Mouse (Mus musculus): ENCODE measurements around the gene Mbd4.
"Not testable (repeated sequence)": the region's sequence is repeated elsewhere in the genome, so short reads cannot be mapped to it uniquely, and the experiment has no call there.

Mbd4 gene

GRCm38 (mm10) chr6:115853091-115853813 lies at the start of gene Mbd4, which contains the start of gene Ift122:
Gene Mbd4, minus strand, starts transcription at chr6:115853371.
Gene Ift122, plus strand, starts transcription at chr6:115853470.
- peak; percentile 99 for DNase-seq (ENCODE audit: low spot score)

GRCm38 (mm10) chr6:115902545-115902944 lies 49.4 kb upstream of the Mbd4 start:
- no peak for DNase-seq (ENCODE audit: low spot score)

DNA sequence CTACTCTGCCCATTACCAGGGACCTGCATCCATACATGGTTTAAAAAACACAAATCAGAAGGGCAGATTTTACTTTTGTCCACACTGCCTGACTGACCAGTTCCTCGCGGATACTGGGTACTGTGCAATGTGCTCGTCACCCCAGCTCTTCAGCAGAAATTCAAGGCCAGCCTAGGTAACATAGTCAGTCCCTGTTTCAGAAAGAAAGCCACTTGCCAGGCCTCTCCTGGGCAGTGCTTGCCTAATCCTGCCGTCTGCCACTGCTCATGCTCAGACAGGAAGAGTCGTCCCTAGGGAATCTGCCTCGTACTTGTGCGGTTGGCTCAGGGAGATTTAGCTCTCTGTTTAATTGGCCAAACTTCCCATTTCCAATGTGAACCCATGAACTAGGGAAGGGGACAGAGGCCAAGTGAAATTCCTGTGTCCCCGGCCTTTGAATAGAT lies 48.3 kb upstream of the Mbd4 start:
- DNase-seq (ENCODE audit: low spot score): peak; percentile 41

DNA sequence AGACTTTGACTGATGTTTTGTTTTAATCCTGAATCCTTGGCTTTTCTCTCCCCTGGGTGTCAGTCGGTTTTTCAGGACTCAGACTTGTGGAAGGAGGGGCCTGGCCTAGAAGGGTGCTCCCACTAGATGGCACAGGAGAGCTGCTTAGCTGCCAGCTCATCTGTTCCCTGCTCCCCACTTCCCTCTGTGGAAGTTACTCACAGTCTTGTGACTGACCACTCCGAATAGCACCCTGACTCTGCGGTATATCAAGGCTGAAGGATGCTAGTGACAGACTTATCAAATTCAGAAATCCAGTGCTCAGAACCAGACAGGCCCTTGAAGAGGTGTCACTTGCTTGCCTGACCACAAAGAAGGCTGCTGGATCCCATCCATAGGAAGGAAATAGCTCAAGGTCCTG lies 47.9 kb upstream of the Mbd4 start:
- peak; percentile 82 for DNase-seq (ENCODE audit: low spot score)

- DNase-seq (ENCODE audit: low spot score): no peak
Observed at GRCm38 (mm10) chr6:115897926-115898520, 44.9 kb upstream of the Mbd4 start.

DNA sequence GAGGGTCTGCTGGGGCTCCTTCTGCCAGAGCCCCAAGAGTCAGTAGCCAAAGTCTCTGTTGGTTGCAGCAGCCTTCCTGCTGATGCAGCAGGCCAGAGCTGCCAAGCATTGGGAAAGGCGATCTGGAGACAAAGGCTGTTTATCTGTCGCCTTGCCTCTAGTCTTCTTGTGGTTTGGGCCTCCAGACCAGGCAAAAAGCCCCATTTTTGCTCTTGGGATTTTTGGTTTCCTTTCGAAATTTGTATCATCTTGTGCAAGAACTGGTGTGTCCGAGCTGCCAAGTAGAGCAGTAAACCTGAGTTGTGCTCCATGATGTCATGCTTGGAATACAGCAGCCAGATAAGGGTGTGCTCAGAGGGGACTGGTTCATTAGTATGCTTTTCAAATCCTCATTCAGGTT lies 43.9 kb upstream of the Mbd4 start:
- no peak for DNase-seq (ENCODE audit: low spot score)

GRCm38 (mm10) chr6:115896346-115896745 lies 43.2 kb upstream of the Mbd4 start:
- DNase-seq (ENCODE audit: low spot score): no peak

GRCm38 (mm10) chr6:115892363-115892762 lies 39.2 kb upstream of the Mbd4 start:
- no peak for DNase-seq (ENCODE audit: low spot score)

GRCm38 (mm10) chr6:115891497-115892061 lies 38.4 kb upstream of the Mbd4 start:
- no peak for DNase-seq (ENCODE audit: low spot score)

DNA sequence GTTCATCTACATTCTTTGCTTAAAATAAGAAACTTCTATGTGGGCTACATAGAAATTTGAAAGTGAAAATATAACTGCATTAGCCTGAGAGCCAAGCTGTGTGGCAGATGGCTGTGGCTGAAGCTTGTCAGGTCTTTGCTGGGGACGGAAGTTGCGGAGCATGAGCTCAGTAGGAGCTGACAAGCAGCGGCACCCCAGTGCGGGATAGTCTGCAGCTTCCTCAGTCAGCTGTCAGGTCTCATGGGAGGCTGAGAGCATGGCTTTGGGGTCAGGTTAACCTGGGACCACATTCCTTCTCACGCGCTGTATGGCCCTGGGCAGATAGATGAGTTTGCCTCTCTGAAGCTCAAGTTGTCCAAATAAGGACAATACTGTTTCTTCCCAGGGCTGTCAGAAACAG lies 37.9 kb upstream of the Mbd4 start:
- DNase-seq (ENCODE audit: low spot score): peak; percentile 21

GRCm38 (mm10) chr6:115890601-115891000 lies 37.4 kb upstream of the Mbd4 start:
- no peak for DNase-seq (ENCODE audit: low spot score)

DNA sequence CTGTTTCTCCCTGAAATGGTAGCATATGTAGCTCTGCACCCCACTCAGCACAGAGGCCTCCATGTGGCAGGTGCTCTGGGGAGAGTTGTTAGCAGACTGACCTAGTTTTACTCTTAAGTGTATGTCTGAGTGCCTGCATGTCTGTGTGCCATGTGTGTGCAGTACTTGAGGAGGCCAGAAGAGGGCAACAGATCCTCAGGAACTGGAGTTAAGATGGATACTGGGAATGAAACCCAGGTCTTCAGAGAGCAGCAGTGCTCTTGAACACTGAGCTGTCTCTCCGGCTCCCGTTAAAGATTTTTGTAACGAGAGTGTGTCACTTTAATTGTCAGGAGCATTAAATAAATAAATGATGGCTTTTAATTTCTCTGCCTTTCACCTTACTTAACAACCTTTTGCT lies 35.1 kb upstream of the Mbd4 start:
- DNase-seq (ENCODE audit: low spot score): peak; percentile 38

DNA sequence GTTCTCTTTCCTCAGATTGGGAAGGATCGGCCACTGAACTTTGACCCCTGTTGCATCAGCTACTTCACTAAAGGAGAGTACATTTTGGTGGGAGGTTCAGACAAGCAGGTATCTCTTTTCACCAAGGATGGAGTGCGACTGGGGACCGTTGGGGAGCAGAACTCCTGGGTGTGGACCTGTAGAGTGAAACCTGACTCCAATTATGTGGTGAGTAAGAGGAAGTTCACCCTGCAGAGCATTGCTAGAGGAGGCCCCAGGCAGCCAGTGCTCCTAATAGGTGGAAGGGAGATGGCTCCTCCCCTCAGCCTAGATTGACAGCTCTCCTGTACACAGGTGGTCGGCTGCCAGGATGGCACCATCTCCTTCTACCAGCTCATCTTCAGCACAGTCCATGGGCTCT lies 33.7 kb upstream of the Mbd4 start:
- DNase-seq (ENCODE audit: low spot score): no peak

GRCm38 (mm10) chr6:115884018-115884417 lies 30.8 kb upstream of the Mbd4 start:
- DNase-seq (ENCODE audit: low spot score): no peak

GRCm38 (mm10) chr6:115880751-115881150 lies 27.6 kb upstream of the Mbd4 start:
- no peak for DNase-seq (ENCODE audit: low spot score)

DNA sequence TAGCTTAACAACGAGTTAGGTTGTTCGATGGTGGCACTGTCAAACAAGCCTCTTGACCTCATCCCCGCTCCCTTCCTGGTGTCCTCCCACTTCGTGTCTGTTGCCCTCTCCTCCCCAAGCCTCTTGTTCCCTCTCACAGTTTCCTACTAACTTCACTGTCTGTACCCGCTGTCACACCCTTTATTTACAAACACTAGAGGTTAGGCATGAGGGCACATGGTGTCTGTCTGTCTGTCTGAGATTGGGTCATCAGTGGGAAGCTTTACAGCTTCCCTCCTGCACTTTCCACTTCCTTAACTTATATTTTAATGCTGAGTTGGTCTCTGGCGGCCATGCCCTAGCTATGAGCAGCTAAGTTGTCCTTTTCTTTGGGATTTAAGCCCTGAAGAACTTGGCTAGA lies 26.6 kb upstream of the Mbd4 start:
- DNase-seq (ENCODE audit: low spot score): no peak

DNA sequence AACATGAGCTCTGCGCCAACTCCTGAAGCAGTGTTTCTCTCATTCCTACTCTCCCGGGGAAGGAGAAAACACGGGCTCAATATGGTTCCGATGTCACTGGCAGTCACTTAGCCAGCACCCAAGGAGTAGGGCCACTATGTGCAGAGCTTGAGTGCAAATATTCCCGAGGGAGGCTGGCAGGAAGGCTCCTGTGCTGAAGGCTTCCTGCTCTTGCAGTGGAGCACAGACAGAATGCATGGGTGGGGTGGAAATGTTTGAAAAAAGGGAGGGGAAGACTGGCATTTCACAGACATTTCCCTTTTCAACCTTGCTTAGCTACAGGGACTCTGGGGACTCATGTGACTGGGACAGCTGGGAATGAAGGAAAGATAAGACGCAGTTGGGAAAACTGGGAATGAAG lies 25.5 kb upstream of the Mbd4 start:
- DNase-seq (ENCODE audit: low spot score): no peak

DNA sequence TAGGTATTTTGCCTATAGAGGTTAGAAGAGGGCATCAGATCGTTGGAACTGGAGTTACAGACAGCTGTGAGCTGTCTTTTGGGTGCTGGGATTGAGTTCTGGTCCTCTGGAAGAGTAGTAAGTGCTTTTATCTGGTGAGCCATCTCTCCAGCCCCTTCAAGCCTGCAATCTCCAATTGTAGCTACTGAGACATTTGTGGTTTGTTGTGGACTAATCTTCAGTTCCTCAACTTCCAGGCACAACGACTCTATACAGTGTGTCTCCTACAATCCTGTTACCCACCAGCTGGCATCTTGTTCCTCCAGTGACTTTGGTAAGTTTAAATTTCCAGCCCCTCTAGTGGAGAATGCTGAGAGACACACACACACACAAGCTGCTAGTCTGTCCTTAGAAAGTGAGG lies 24.1 kb upstream of the Mbd4 start:
- DNase-seq (ENCODE audit: low spot score): no peak

GRCm38 (mm10) chr6:115871318-115871717 lies 18.1 kb upstream of the Mbd4 start:
- not testable (repeated sequence) for DNase-seq (ENCODE audit: low spot score)

DNA sequence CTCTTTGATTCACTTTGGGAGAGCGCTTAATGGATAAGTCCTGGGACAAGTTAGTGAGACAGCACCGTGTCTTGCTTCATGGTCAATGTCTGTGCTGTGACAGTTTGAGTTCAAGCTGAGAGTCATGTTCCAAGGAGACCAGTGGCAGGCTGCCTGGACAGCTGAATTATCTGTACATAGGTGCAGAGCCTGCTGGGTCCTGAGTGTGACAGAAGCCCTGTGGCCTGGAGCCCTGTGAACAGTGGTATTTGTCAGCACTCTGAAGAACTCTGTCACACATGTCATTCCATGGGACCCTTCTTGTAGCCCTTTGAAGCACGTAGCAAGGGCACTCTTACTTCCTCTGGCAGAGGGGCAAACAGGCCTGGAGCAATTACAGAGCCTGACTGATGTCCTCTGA lies 14.0 kb upstream of the Mbd4 start:
- not testable (repeated sequence) for DNase-seq (ENCODE audit: low spot score)

GRCm38 (mm10) chr6:115865246-115865645 lies 12.1 kb upstream of the Mbd4 start:
- DNase-seq (ENCODE audit: low spot score): no peak

DNA sequence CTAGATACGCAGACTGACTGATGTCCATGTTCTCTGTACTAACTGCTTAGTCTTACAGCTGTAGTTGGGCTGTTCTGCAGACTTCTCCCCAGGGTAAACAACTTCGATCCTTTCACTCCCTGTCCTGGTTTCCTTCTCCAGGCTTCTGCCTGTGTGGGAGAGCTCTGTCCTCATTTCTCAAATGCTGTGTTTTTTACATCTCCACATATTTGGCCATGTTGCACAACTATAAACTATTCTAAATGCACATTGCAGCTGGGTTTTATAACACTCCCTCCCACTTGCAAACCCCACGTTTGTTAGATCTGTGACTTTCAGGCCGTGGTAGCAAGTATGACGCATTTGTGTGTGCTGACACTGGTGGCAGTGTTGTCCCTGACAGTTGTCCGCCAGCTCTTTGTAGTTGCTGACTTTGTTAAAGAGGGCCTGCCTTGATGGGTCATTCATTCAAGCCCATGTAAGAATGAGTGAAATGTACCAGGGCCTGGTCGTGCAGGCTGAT lies 10.2 kb upstream of the Mbd4 start:
- no peak for DNase-seq (ENCODE audit: low spot score)

DNA sequence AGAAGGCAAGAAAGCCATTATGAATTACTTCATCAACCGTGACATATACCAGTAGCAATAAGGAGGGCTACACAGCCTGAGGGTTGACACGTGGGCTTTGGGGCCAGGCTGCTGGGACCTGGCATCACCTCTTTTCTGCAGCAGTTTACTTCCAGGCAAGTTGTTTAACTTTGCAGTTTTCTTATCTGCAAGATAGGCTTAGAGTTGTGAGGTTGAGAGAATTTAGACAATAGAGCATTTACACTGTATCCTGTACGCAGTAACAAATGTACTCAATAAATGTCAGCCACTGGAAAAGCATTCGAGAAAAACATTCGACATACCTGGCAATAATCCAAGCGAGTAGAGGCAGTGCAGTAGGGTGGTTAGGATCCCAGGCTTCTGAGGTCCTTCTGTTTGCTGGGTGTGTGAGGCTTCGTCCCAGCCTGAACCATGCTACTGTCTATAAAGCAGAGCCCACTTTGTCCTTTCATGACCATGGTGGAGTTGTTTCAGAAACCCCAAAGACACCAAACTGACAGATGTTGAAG lies 6.9 kb upstream of the Mbd4 start:
- DNase-seq (ENCODE audit: low spot score): no peak
